Mouse (Mus musculus) neural tube, embryonic 14.5 days (tissue): ENCODE results near the gene Marveld1. TPM values are rescaled to one million over a fixed set of nuclear protein-coding genes. Genes with fewer than 3 reads are reported as not detected.

Source experiments
- ATAC-seq: fragments of 200-750 bp; cut with Nextera tagmentation; 2 replicates; pipeline ENCODE4 v1.8.0; 2017; ENCODE audit warnings: low read depth, mild to moderate bottlenecking, moderate TSS enrichment, moderate library complexity
- H3K27ac ChIP-seq: fragments of 300-500 bp; sonication (generic); 2 replicates; pipeline ENCODE4 v1.5.1; 2014; ENCODE audit warnings: low read depth, mild to moderate bottlenecking, control low read depth, low read length, moderate library complexity, mixed read lengths
- H3K27me3 ChIP-seq: fragments of 300-500 bp; sonication (generic); 2 replicates; pipeline ENCODE4 v1.6.1; 2014; ENCODE audit warnings: low read length; ENCODE audit not compliant: control insufficient read depth, insufficient read depth
- H3K36me3 ChIP-seq: fragments of 300-500 bp; sonication (generic); 2 replicates; pipeline ENCODE4 v1.6.1; 2014; ENCODE audit warnings: low read length, mixed read lengths; ENCODE audit not compliant: control insufficient read depth, insufficient read depth
- H3K4me1 ChIP-seq: fragments of 300-500 bp; sonication (generic); 2 replicates; pipeline ENCODE4 v1.6.1; 2014; ENCODE audit warnings: low read length; ENCODE audit not compliant: control insufficient read depth, insufficient read depth
- H3K4me2 ChIP-seq: fragments of 300-500 bp; sonication (generic); 2 replicates; pipeline ENCODE4 v1.6.1; 2014; ENCODE audit warnings: mild to moderate bottlenecking, low read depth, low read length, control low read depth
- H3K4me3 ChIP-seq: fragments of 300-500 bp; sonication (generic); 2 replicates; pipeline ENCODE4 v1.5.1; 2014; ENCODE audit warnings: low read depth, low read length, control low read depth, mixed read lengths
- H3K9ac ChIP-seq: fragments of 300-500 bp; sonication (generic); replicated peaks from 2 replicates; pipeline ENCODE4 v1.6.1; 2014; ENCODE audit warnings: low read depth, mild to moderate bottlenecking, control low read depth, low read length, mixed read lengths
- H3K9me3 ChIP-seq: fragments of 300-500 bp; sonication (generic); 2 replicates; pipeline ENCODE4 v1.6.1; 2016; ENCODE audit warnings: low read length; ENCODE audit not compliant: control insufficient read depth
- WGBS: fragments of 180-500 bp; shearing (Covaris S2); extraction: QIAGEN DNeasy Blood & Tissue Kit; methylation state at CpG from one replicate; pipeline ENCODE4 v1.1.7; 2014; 5-methylcytosine and 5-hydroxymethylcytosine counted together
- polyA plus RNA-seq: library from polyadenylated mRNA; unstranded; fragments of >200 nt; fragmentation: Nextera tagmentation; extraction: Ambion mirVana; gene quantifications from 2 replicates; pipeline ENCODE4 v1.2.1, GENCODE M21; 2014

Marveld1 gene
- polyA plus RNA-seq, 1 experiment from 2014 or later = 2.1 TPM

GRCm38 (mm10) chr19:42177461-42177860 lies 30.3 kb downstream of the Marveld1 start:
- ATAC-seq = no peak
- H3K4me3 ChIP-seq = no peak overlapping the region
- H3K9me3 ChIP-seq = no peaks in the 10 kb centered on the region
- no peak overlapping the region for H3K4me2 ChIP-seq
- peaks cover 10% of the 10 kb centered on the region for H3K36me3 ChIP-seq
- 93% methylated on average over 2 of the region's 2 CpGs for WGBS
- no peak overlapping the region for H3K27ac ChIP-seq
- H3K4me1 ChIP-seq = peaks cover under 1% of the 10 kb centered on the region; the same call in 1 of the 2 replicates
- H3K9ac ChIP-seq = no peak overlapping the region
- no peaks in the 10 kb centered on the region for H3K27me3 ChIP-seq

- WGBS = 94% methylated on average over 14 of the region's 14 CpGs
- Histone ChIP-seq H3K36me3 (peaks cover 23% of the 10 kb centered on the region), H3K27ac (no peak overlapping the region), H3K4me2 (no peak overlapping the region), H3K27me3 (no peaks in the 10 kb centered on the region), H3K9ac (no peak overlapping the region), H3K4me1 (no peaks in the 10 kb centered on the region), H3K9me3 (no peaks in the 10 kb centered on the region), H3K4me3 (no peak overlapping the region)
- ATAC-seq = no peak
These were observed 32.2 kb downstream of the Marveld1 start for GRCm38 (mm10) chr19:42179356-42179755.

- WGBS = 69% methylated on average over 6 of the region's 6 CpGs
- Histone ChIP-seq H3K27me3 (no peaks in the 10 kb centered on the region), H3K9me3 (no peaks in the 10 kb centered on the region), H3K27ac (no peak overlapping the region), H3K36me3 (peaks cover 31% of the 10 kb centered on the region), H3K9ac (no peak overlapping the region), H3K4me3 (no peak overlapping the region), H3K4me2 (no peak overlapping the region), H3K4me1 (no peaks in the 10 kb centered on the region)
- ATAC-seq = no peak
These were observed 35.5 kb downstream of the Marveld1 start for GRCm38 (mm10) chr19:42182673-42183072.

GRCm38 (mm10) chr19:42189735-42190134 lies 42.5 kb downstream of the Marveld1 start:
- H3K9ac ChIP-seq = no peak overlapping the region
- no peak for ATAC-seq
- no peaks in the 10 kb centered on the region for H3K27me3 ChIP-seq
- H3K27ac ChIP-seq = no peak overlapping the region
- no peaks in the 10 kb centered on the region for H3K4me1 ChIP-seq
- WGBS = 88% methylated on average over 4 of the region's 4 CpGs
- H3K4me3 ChIP-seq = no peak overlapping the region
- H3K4me2 ChIP-seq = no peak overlapping the region
- peaks cover 22% of the 10 kb centered on the region for H3K36me3 ChIP-seq
- no peaks in the 10 kb centered on the region for H3K9me3 ChIP-seq

- ATAC-seq = peak; percentile 58
- H3K36me3 ChIP-seq = peaks cover 22% of the 10 kb centered on the region
- H3K4me3 ChIP-seq = no peak overlapping the region
- no peaks in the 10 kb centered on the region for H3K4me1 ChIP-seq
- no peak overlapping the region for H3K4me2 ChIP-seq
- H3K27me3 ChIP-seq = no peaks in the 10 kb centered on the region
- H3K9me3 ChIP-seq = no peaks in the 10 kb centered on the region
- H3K27ac ChIP-seq = no peak overlapping the region
- no peak overlapping the region for H3K9ac ChIP-seq
- 18% methylated on average over 5 of the region's 5 CpGs for WGBS
These were observed 43.3 kb downstream of the Marveld1 start for GRCm38 (mm10) chr19:42190494-42190893.

GRCm38 (mm10) chr19:42193311-42193710 lies 46.1 kb downstream of the Marveld1 start:
- Histone ChIP-seq H3K4me3 (no peak overlapping the region), H3K9me3 (no peaks in the 10 kb centered on the region), H3K36me3 (peaks cover 13% of the 10 kb centered on the region; the same call in 1 of the 2 replicates), H3K9ac (no peak overlapping the region), H3K27me3 (no peaks in the 10 kb centered on the region), H3K27ac (no peak overlapping the region), H3K4me2 (no peak overlapping the region), H3K4me1 (no peaks in the 10 kb centered on the region)
- ATAC-seq = no peak; the same call in 1 of the 2 replicates
- WGBS = 57% methylated on average over 2 of the region's 2 CpGs

- ATAC-seq = no peak
- H3K4me2 ChIP-seq = no peak overlapping the region
- no peak overlapping the region for H3K4me3 ChIP-seq
- peaks cover 2% of the 10 kb centered on the region; the same call in 1 of the 2 replicates for H3K4me1 ChIP-seq
- H3K27me3 ChIP-seq = peaks cover 17% of the 10 kb centered on the region
- H3K36me3 ChIP-seq = peaks cover 7% of the 10 kb centered on the region; the same call in 1 of the 2 replicates
- no peak overlapping the region for H3K27ac ChIP-seq
- 69% methylated on average over 4 of the region's 4 CpGs for WGBS
- H3K9me3 ChIP-seq = no peaks in the 10 kb centered on the region
- H3K9ac ChIP-seq = no peak overlapping the region
These were observed 49.2 kb downstream of the Marveld1 start for GRCm38 (mm10) chr19:42196378-42196777.

GRCm38 (mm10) chr19:42197066-42197465 lies 49.9 kb downstream of the Marveld1 start:
- no peak for ATAC-seq
- no peak overlapping the region for H3K27ac ChIP-seq

GRCm38 (mm10) chr19:42198026-42198425 lies 50.8 kb downstream of the Marveld1 start:
- WGBS = 50% methylated on average over 11 of the region's 11 CpGs
- no peak for ATAC-seq
- Histone ChIP-seq H3K36me3 (no peaks in the 10 kb centered on the region), H3K9ac (no peak overlapping the region), H3K4me2 (no peak overlapping the region), H3K4me3 (no peak overlapping the region), H3K27ac (no peak overlapping the region), H3K27me3 (peaks cover 34% of the 10 kb centered on the region), H3K9me3 (no peaks in the 10 kb centered on the region), H3K4me1 (peaks cover 4% of the 10 kb centered on the region; the same call in 1 of the 2 replicates)

More at GRCm38 (mm10) chr19:42197066-42197465, 49.9 kb downstream of the Marveld1 start:
- Histone ChIP-seq H3K36me3 (0 out of 2 replicates have a peak, but pooled peaks cover under 1% of the 10 kb centered on the region), H3K4me1 (peaks cover 4% of the 10 kb centered on the region; the same call in 1 of the 2 replicates), H3K4me3 (no peak overlapping the region), H3K4me2 (no peak overlapping the region), H3K9me3 (no peaks in the 10 kb centered on the region), H3K27me3 (peaks cover 24% of the 10 kb centered on the region), H3K9ac (no peak overlapping the region)
- WGBS = 77% methylated on average over 4 of the region's 4 CpGs
